Comparison of ENCODE assay signal across 11 mouse cellular contexts in genomic region chr7:28930320-28931031, GRCm38 (mm10). TPM values are rescaled to one million over a fixed set of nuclear protein-coding genes. Genes with fewer than 3 reads are reported as not detected.
A peak's percentile ranks its signal among the peaks of the same experiment; 100 is the strongest.
DNase-seq lines count a peak whose midpoint lies in the region; ATAC-seq and TF ChIP-seq lines count a peak whose summit lies in the region.
"Had no signal": no experiment of that assay in that cellular context is flagged by ENCODE, and none has a peak within 500 bp of the region (broad histone marks: within the 10 kb centered on the region; RNA-seq: fewer than 3 reads in every experiment).

No protein-coding gene starts in this region.

- peak overlapping the region; percentile 4; the same call in 1 of the 2 replicates for H3K27ac ChIP-seq in hindbrain, embryonic 13.5 days
- no peak overlapping the region for H3K27ac ChIP-seq in hindbrain, embryonic 14.5 days
- peak overlapping the region; percentile 93 for H3K27ac ChIP-seq in kidney, embryonic 15.5 days
- H3K27ac ChIP-seq: hindbrain, postnatal 0 days; midbrain, embryonic 10.5 days had no signal

- peaks cover 83% of the 10 kb centered on the region for H3K79me3 ChIP-seq in C2C12 (ENCODE audit: low read depth)

- no peak overlapping the region for H3K4me2 ChIP-seq in hindbrain, embryonic 13.5 days
- no peak overlapping the region for H3K4me2 ChIP-seq in hindbrain, embryonic 14.5 days (replicated peaks)
- H3K4me2 ChIP-seq in kidney, embryonic 15.5 days, result peak overlapping the region; percentile 7; the same call in 1 of the 2 replicates

- DNase-seq in hindbrain, embryonic 14.5 days (ENCODE audit: low spot score), result no peak
- peak; percentile 85 for DNase-seq in NIH3T3 (ENCODE audit: low read depth)
- no peak for DNase-seq in B cell, adult 2 months
- no peak for DNase-seq in right cerebral cortex, postnatal 36 days (ENCODE audit: low spot score in 2 of 2)
- no peak for DNase-seq in thymus, postnatal 36 days
- DNase-seq: right cerebral cortex, postnatal 25 days had no signal

- H3K9me3 ChIP-seq in hindbrain, embryonic 13.5 days, result no peaks in the 10 kb centered on the region
- no peaks in the 10 kb centered on the region for H3K9me3 ChIP-seq in hindbrain, embryonic 14.5 days (ENCODE audit: control insufficient read depth, low read length)
- H3K9me3 ChIP-seq in kidney, embryonic 15.5 days (replicated peaks), result no peaks in the 10 kb centered on the region
- H3K9me3 ChIP-seq: midbrain, embryonic 10.5 days had no signal

- no peak overlapping the region for H3K4me3 ChIP-seq in hindbrain, embryonic 13.5 days
- H3K4me3 ChIP-seq in hindbrain, embryonic 14.5 days (replicated peaks; ENCODE audit: low read length), result no peak overlapping the region
- no peak overlapping the region for H3K4me3 ChIP-seq in C2C12 (ENCODE audit: insufficient read depth, poor library complexity, severe bottlenecking)
- H3K4me3 ChIP-seq in kidney, embryonic 15.5 days (replicated peaks), result no peak overlapping the region
- H3K4me3 ChIP-seq: midbrain, embryonic 10.5 days had no signal

- peaks cover 40% of the 10 kb centered on the region for H3K4me1 ChIP-seq in hindbrain, embryonic 13.5 days (replicated peaks)
- no peaks in the 10 kb centered on the region; the same call in 1 of the 2 replicates for H3K4me1 ChIP-seq in hindbrain, embryonic 14.5 days (replicated peaks; ENCODE audit: control insufficient read depth, insufficient read depth, low read length)
- peaks cover 75% of the 10 kb centered on the region for H3K4me1 ChIP-seq in kidney, embryonic 15.5 days

- no peaks in the 10 kb centered on the region for H3K36me3 ChIP-seq in hindbrain, embryonic 13.5 days
- H3K36me3 ChIP-seq in hindbrain, embryonic 14.5 days (replicated peaks; ENCODE audit: control insufficient read depth, insufficient read depth), result no peaks in the 10 kb centered on the region
- H3K36me3 ChIP-seq in C2C12 (ENCODE audit: control insufficient read depth, insufficient read depth), result peaks cover 32% of the 10 kb centered on the region
- H3K36me3 ChIP-seq in kidney, embryonic 15.5 days, result peaks cover 6% of the 10 kb centered on the region

- peak overlapping the region; percentile 6 for H3ac ChIP-seq in C2C12 (ENCODE audit: control insufficient read depth, insufficient read length, low read depth)

- no peak for TF ChIP-seq CTCF in C2C12 (IDR thresholded peaks at IDR 0.05; ENCODE audit: control insufficient read depth, insufficient read depth, insufficient read length)

- 60% methylated on average over 5 of the region's 5 CpGs for WGBS in hindbrain, embryonic 13.5 days
- 67% methylated on average over 5 of the region's 5 CpGs for WGBS in hindbrain, embryonic 14.5 days
- WGBS in kidney, embryonic 15.5 days, result 37% methylated on average over 5 of the region's 5 CpGs

- no peak for ATAC-seq in hindbrain, embryonic 13.5 days (ENCODE audit: low FRiP score)
- no peak for ATAC-seq in hindbrain, embryonic 14.5 days (ENCODE audit: low FRiP score)
- peak; percentile 33; the same call in 1 of the 2 replicates for ATAC-seq in kidney, embryonic 15.5 days (replicated peaks; ENCODE audit: low FRiP score)
- ATAC-seq: hindbrain, postnatal 0 days had no signal

- H3K9ac ChIP-seq in hindbrain, embryonic 13.5 days, result no peak overlapping the region
- no peak overlapping the region for H3K9ac ChIP-seq in hindbrain, embryonic 14.5 days
- H3K9ac ChIP-seq in kidney, embryonic 15.5 days, result no peak overlapping the region

- H3K79me2 ChIP-seq in C2C12 (ENCODE audit: control insufficient read depth, insufficient read depth), result peaks cover 98% of the 10 kb centered on the region

- no peaks in the 10 kb centered on the region for H3K27me3 ChIP-seq in hindbrain, embryonic 13.5 days
- H3K27me3 ChIP-seq in hindbrain, embryonic 14.5 days (ENCODE audit: control insufficient read depth, insufficient read depth, low read length), result no peaks in the 10 kb centered on the region
- no peaks in the 10 kb centered on the region for H3K27me3 ChIP-seq in C2C12 (ENCODE audit: control insufficient read depth, insufficient read depth, insufficient read length)
- H3K27me3 ChIP-seq in kidney, embryonic 15.5 days, result no peaks in the 10 kb centered on the region

TF ChIP-seq in C2C12, 6 proteins besides CTCF, POLR2A, EP300 and RAD21:
- TF ChIP-seq MYOG (IDR thresholded peaks at IDR 0.05; ENCODE audit: control insufficient read depth, extremely low read depth, insufficient read length) (no peak), CEBPB (IDR thresholded peaks at IDR 0.05; ENCODE audit: low read depth) (no peak), MAX (IDR thresholded peaks at IDR 0.05) (no peak), FOSL1 (IDR thresholded peaks at IDR 0.05; ENCODE audit: insufficient read depth, low read length, poor library complexity, severe bottlenecking) (no peak), USF1 (IDR thresholded peaks at IDR 0.05; ENCODE audit: low read depth) (no peak), MYOD1 (IDR thresholded peaks at IDR 0.05; ENCODE audit: control insufficient read depth, insufficient read length, low read depth) (no peak)

RNA-seq across cellular contexts. Expression of gene Actn4, which starts 31.7 kb away (rescaled TPM):
- 136 and 138 TPM in 2 replicates for polyA plus RNA-seq in hindbrain, embryonic 13.5 days (2015; fragmentation: Nextera tagmentation; extraction: Ambion mirVana)
- 133 and 147 TPM in 2 replicates for polyA plus RNA-seq in hindbrain, embryonic 14.5 days (2014; fragmentation: Nextera tagmentation; extraction: Ambion mirVana)
- 465 TPM for polyA plus RNA-seq in C2C12 (2012; fragmentation: generic; extraction: Trizol)
- polyA plus RNA-seq in kidney, embryonic 15.5 days (2015; fragmentation: Nextera tagmentation; extraction: Ambion mirVana), result 288 and 312 TPM in 2 replicates

RNA-seq across cellular contexts. Expression of gene Capn12, which starts 49.3 kb away (rescaled TPM):
- 0.38 and 0.43 TPM in 2 replicates for polyA plus RNA-seq in hindbrain, embryonic 13.5 days (2015; fragmentation: Nextera tagmentation; extraction: Ambion mirVana)
- 0.09 and 0.24 TPM in 2 replicates for polyA plus RNA-seq in hindbrain, embryonic 14.5 days (2014; fragmentation: Nextera tagmentation; extraction: Ambion mirVana)
- polyA plus RNA-seq in C2C12 (2012; fragmentation: generic; extraction: Trizol), result 0.39 TPM
- polyA plus RNA-seq in kidney, embryonic 15.5 days (2015; fragmentation: Nextera tagmentation; extraction: Ambion mirVana), result 0.36 and 0.64 TPM in 2 replicates

RNA-seq across cellular contexts. Expression of gene Eif3k, which starts 51.2 kb away (rescaled TPM):
- 315 and 332 TPM in 2 replicates for polyA plus RNA-seq in hindbrain, embryonic 13.5 days (2015; fragmentation: Nextera tagmentation; extraction: Ambion mirVana)
- 291 and 321 TPM in 2 replicates for polyA plus RNA-seq in hindbrain, embryonic 14.5 days (2014; fragmentation: Nextera tagmentation; extraction: Ambion mirVana)
- 429 TPM for polyA plus RNA-seq in C2C12 (2012; fragmentation: generic; extraction: Trizol)
- 401 and 402 TPM in 2 replicates for polyA plus RNA-seq in kidney, embryonic 15.5 days (2015; fragmentation: Nextera tagmentation; extraction: Ambion mirVana)

RNA-seq across cellular contexts. Expression of gene Map4k1, which starts 51.4 kb away (rescaled TPM):
- 4.1 and 6.4 TPM in 2 replicates for polyA plus RNA-seq in hindbrain, embryonic 13.5 days (2015; fragmentation: Nextera tagmentation; extraction: Ambion mirVana)
- 8.6 and 10.4 TPM in 2 replicates for polyA plus RNA-seq in hindbrain, embryonic 14.5 days (2014; fragmentation: Nextera tagmentation; extraction: Ambion mirVana)
- 3.6 TPM for polyA plus RNA-seq in C2C12 (2012; fragmentation: generic; extraction: Trizol)
- 9.0 and 9.6 TPM in 2 replicates for polyA plus RNA-seq in kidney, embryonic 15.5 days (2015; fragmentation: Nextera tagmentation; extraction: Ambion mirVana)
